In genomic region chr12:102623827-102624226, GRCm38 (mm10) we compare ENCODE assay signal across 17 mouse cellular contexts.
DNase-seq lines count a peak whose midpoint lies in the region; ATAC-seq and TF ChIP-seq lines count a peak whose summit lies in the region.
"Had no signal": no experiment of that assay in that cellular context is flagged by ENCODE, and none has a peak within 500 bp of the region (broad histone marks: within the 10 kb centered on the region; RNA-seq: fewer than 3 reads in every experiment).

No protein-coding gene starts in this region.

- no peaks in the 10 kb centered on the region for H3K9me3 ChIP-seq in heart, postnatal 0 days (replicated peaks; ENCODE audit: control insufficient read depth, low read length)
- H3K9me3 ChIP-seq in forebrain, embryonic 10.5 days = no peaks in the 10 kb centered on the region
- H3K9me3 ChIP-seq: forebrain, embryonic 15.5 days; liver, embryonic 13.5 days; midbrain, embryonic 15.5 days had no signal

- no peak overlapping the region for H3K4me3 ChIP-seq in heart, postnatal 0 days (ENCODE audit: low read depth, low read length)
- no peak overlapping the region for H3K4me3 ChIP-seq in brown adipose tissue, adult 24 weeks (ENCODE audit: insufficient read depth, low read depth, low read length)
- H3K4me3 ChIP-seq in forebrain, embryonic 10.5 days = no peak overlapping the region
- H3K4me3 ChIP-seq: forebrain, embryonic 15.5 days; liver, embryonic 13.5 days; midbrain, embryonic 15.5 days had no signal

- DNase-seq in heart, postnatal 0 days (ENCODE audit: low spot score) = no peak
- DNase-seq in heart, postnatal 25 days (ENCODE audit: low spot score) = no peak
- peak; percentile 69 for DNase-seq in cerebellum, adult 9-10 months
- DNase-seq in kidney, postnatal 36 days = peak; percentile 59 to 75
- no peak for DNase-seq in forebrain, embryonic 10.5 days (ENCODE audit: extremely low spot score, low spot score)
- no peak for DNase-seq in layer of hippocampus, postnatal 10 days (ENCODE audit: low spot score in 2 of 2)
- DNase-seq: layer of hippocampus, postnatal 36 days; left cerebral cortex, postnatal 4 days; liver, embryonic 13.5 days; right cerebral cortex, adult 18-20 months; thymus, postnatal 25 days had no signal

- no peak for TF ChIP-seq CTCF in heart, postnatal 0 days (IDR thresholded peaks at IDR 0.05; ENCODE audit: low read depth)

- ATAC-seq in heart, postnatal 0 days (ENCODE audit: insufficient read depth, low read depth) = 0 out of 2 replicates have a peak, but pooled peaks have one; percentile 11
- no peak for ATAC-seq in CD4-positive, CD25-positive, alpha-beta regulatory T cell, adult 4 months
- ATAC-seq: forebrain, embryonic 15.5 days; intestine, embryonic 16.5 days; midbrain, embryonic 15.5 days had no signal

- no peak for TF ChIP-seq EP300 in heart, postnatal 0 days (IDR thresholded peaks at IDR 0.05; ENCODE audit: low read depth)

- no peak overlapping the region for H3K27ac ChIP-seq in heart, postnatal 0 days (ENCODE audit: low read depth)
- 0 out of 2 replicates have a peak overlapping the region, but pooled peaks have one; percentile 12 for H3K27ac ChIP-seq in brown adipose tissue, adult 24 weeks (replicated peaks; ENCODE audit: low read depth, low read length)
- H3K27ac ChIP-seq in forebrain, embryonic 10.5 days = no peak overlapping the region
- H3K27ac ChIP-seq: forebrain, embryonic 15.5 days; hindbrain, embryonic 14.5 days; liver, embryonic 13.5 days; midbrain, embryonic 15.5 days had no signal

- intact Hi-C loops in heart, postnatal 25 days (cut with DNase I) = no loop called here

- WGBS in heart, postnatal 0 days = 73% methylated on average over 9 of the region's 9 CpGs
- 81% methylated on average over 9 of the region's 9 CpGs for WGBS in forebrain, embryonic 10.5 days

- H3K9ac ChIP-seq in heart, postnatal 0 days (replicated peaks; ENCODE audit: low read depth, low read length) = no peak overlapping the region
- H3K9ac ChIP-seq: forebrain, embryonic 15.5 days; hindbrain, embryonic 14.5 days; liver, embryonic 13.5 days; midbrain, embryonic 15.5 days had no signal

- no peak overlapping the region for H3K4me2 ChIP-seq in heart, postnatal 0 days (ENCODE audit: low read depth, low read length)
- H3K4me2 ChIP-seq: forebrain, embryonic 15.5 days; hindbrain, embryonic 14.5 days; liver, embryonic 13.5 days; midbrain, embryonic 15.5 days had no signal

- no peaks in the 10 kb centered on the region for H3K36me3 ChIP-seq in heart, postnatal 0 days (replicated peaks; ENCODE audit: control insufficient read depth, insufficient read depth, low read length)
- 0 out of 2 replicates have a peak, but pooled peaks cover 7% of the 10 kb centered on the region for H3K36me3 ChIP-seq in forebrain, embryonic 10.5 days (replicated peaks)
- H3K36me3 ChIP-seq: forebrain, embryonic 15.5 days; midbrain, embryonic 15.5 days had no signal

- no peaks in the 10 kb centered on the region for H3K27me3 ChIP-seq in heart, postnatal 0 days (ENCODE audit: control insufficient read depth, insufficient read depth, low read length)
- H3K27me3 ChIP-seq in forebrain, embryonic 10.5 days (ENCODE audit: poor library complexity, severe bottlenecking) = no peaks in the 10 kb centered on the region
- H3K27me3 ChIP-seq: forebrain, embryonic 15.5 days; liver, embryonic 13.5 days; midbrain, embryonic 15.5 days had no signal

- H3K4me1 ChIP-seq in heart, postnatal 0 days (ENCODE audit: control insufficient read depth, insufficient read depth) = no peaks in the 10 kb centered on the region
- peaks cover 30% of the 10 kb centered on the region for H3K4me1 ChIP-seq in brown adipose tissue, adult 24 weeks (ENCODE audit: control insufficient read depth, insufficient read depth, insufficient read length, low read length)
- peaks cover 40% of the 10 kb centered on the region for H3K4me1 ChIP-seq in forebrain, embryonic 10.5 days
- H3K4me1 ChIP-seq: midbrain, embryonic 15.5 days had no signal

Comparison
In these comparisons a context has a peak if more than half of its experiments do, and no peak if none do; other contexts are left out.
1. DNase-seq: peak in cerebellum, adult 9-10 months (single experiment) and kidney, postnatal 36 days (2 of 2); none in heart, postnatal 0 days (single experiment), heart, postnatal 25 days (single experiment), forebrain, embryonic 10.5 days (single experiment) and layer of hippocampus, postnatal 10 days (0 of 2).